Comparison of ENCODE assay signal across 10 mouse cellular contexts in genomic region chr12:41483091-41483592, GRCm38 (mm10). TPM values are rescaled to one million over a fixed set of nuclear protein-coding genes. Genes with fewer than 3 reads are reported as not detected.
A peak's percentile ranks its signal among the peaks of the same experiment; 100 is the strongest.
DNase-seq lines count a peak whose midpoint lies in the region; ATAC-seq and TF ChIP-seq lines count a peak whose summit lies in the region.
"Had no signal": no experiment of that assay in that cellular context is flagged by ENCODE, and none has a peak within 500 bp of the region (broad histone marks: within the 10 kb centered on the region; RNA-seq: fewer than 3 reads in every experiment).

No protein-coding gene starts in this region.

- H3K27ac ChIP-seq in heart, embryonic 13.5 days (replicated peaks): no peak overlapping the region
- peak overlapping the region; percentile 85 for H3K27ac ChIP-seq in forebrain, embryonic 13.5 days
- H3K27ac ChIP-seq in limb, embryonic 14.5 days (replicated peaks; ENCODE audit: low read depth, low read length): no peak overlapping the region

- peak overlapping the region; percentile 51 for H3K4me3 ChIP-seq in heart, embryonic 13.5 days
- H3K4me3 ChIP-seq in forebrain, embryonic 13.5 days: peak overlapping the region; percentile 55
- peak overlapping the region; percentile 36 for H3K4me3 ChIP-seq in limb, embryonic 14.5 days (replicated peaks; ENCODE audit: low read length)
- H3K4me3 ChIP-seq: myocyte had no signal

- no peak for DNase-seq in heart, adult 18-20 months
- peak; percentile 50 for DNase-seq in brain, adult 2 months (ENCODE audit: low read depth, low spot score)
- DNase-seq in limb, embryonic 14.5 days (ENCODE audit: low spot score): no peak
- no peak for DNase-seq in ovary, adult 18-20 months (ENCODE audit: low spot score)
- no peak for DNase-seq in thymus, postnatal 0 days (ENCODE audit: low spot score)
- no peak for DNase-seq in thymus, postnatal 4 days

- H3K9ac ChIP-seq in heart, embryonic 13.5 days: no peak overlapping the region
- peak overlapping the region; percentile 74 for H3K9ac ChIP-seq in forebrain, embryonic 13.5 days
- H3K9ac ChIP-seq in limb, embryonic 14.5 days (ENCODE audit: low read depth, low read length, severe bottlenecking): peak overlapping the region; percentile 37; the same call in 1 of the 2 replicates

- ATAC-seq in heart, embryonic 13.5 days (ENCODE audit: extremely low read depth, insufficient number of reproducible peaks, low FRiP score, low TSS enrichment): no peak
- ATAC-seq in forebrain, embryonic 13.5 days: no peak
- no peak for ATAC-seq in limb, embryonic 14.5 days (ENCODE audit: low FRiP score, low read depth)

- no peak for TF ChIP-seq POLR2A in limb, embryonic 14.5 days (IDR thresholded peaks at IDR 0.05; ENCODE audit: borderline replicate concordance, extremely low read depth, insufficient read depth, insufficient read length)

- H3K36me3 ChIP-seq in heart, embryonic 13.5 days: no peaks in the 10 kb centered on the region
- H3K36me3 ChIP-seq in forebrain, embryonic 13.5 days (ENCODE audit: poor library complexity, severe bottlenecking): no peaks in the 10 kb centered on the region
- H3K36me3 ChIP-seq in limb, embryonic 14.5 days (ENCODE audit: control insufficient read depth, insufficient read depth, low read length): no peaks in the 10 kb centered on the region

- H3K9me3 ChIP-seq in heart, embryonic 13.5 days: no peaks in the 10 kb centered on the region
- no peaks in the 10 kb centered on the region for H3K9me3 ChIP-seq in forebrain, embryonic 13.5 days (replicated peaks)
- H3K9me3 ChIP-seq in limb, embryonic 14.5 days (ENCODE audit: control insufficient read depth, low read length): no peaks in the 10 kb centered on the region

- H3K4me2 ChIP-seq in heart, embryonic 13.5 days: peak overlapping the region; percentile 71
- peak overlapping the region; percentile 68 for H3K4me2 ChIP-seq in forebrain, embryonic 13.5 days
- peak overlapping the region; percentile 55 for H3K4me2 ChIP-seq in limb, embryonic 14.5 days (replicated peaks; ENCODE audit: low read depth, low read length, severe bottlenecking)

- peaks cover 10% of the 10 kb centered on the region; the same call in 1 of the 2 replicates for H3K27me3 ChIP-seq in heart, embryonic 13.5 days (replicated peaks)
- no peaks in the 10 kb centered on the region for H3K27me3 ChIP-seq in forebrain, embryonic 13.5 days
- no peaks in the 10 kb centered on the region for H3K27me3 ChIP-seq in limb, embryonic 14.5 days (ENCODE audit: control insufficient read depth, insufficient read depth, low read length)
- H3K27me3 ChIP-seq: CH12.LX had no signal

- H3K4me1 ChIP-seq in heart, embryonic 13.5 days: peaks cover 24% of the 10 kb centered on the region
- H3K4me1 ChIP-seq in forebrain, embryonic 13.5 days: peaks cover 19% of the 10 kb centered on the region
- peaks cover 12% of the 10 kb centered on the region for H3K4me1 ChIP-seq in limb, embryonic 14.5 days (ENCODE audit: control insufficient read depth, insufficient read depth, low read length)

- WGBS in heart, embryonic 13.5 days: 83% methylated on average over 5 of the region's 5 CpGs
- 91% methylated on average over 5 of the region's 5 CpGs for WGBS in forebrain, embryonic 13.5 days
- WGBS in limb, embryonic 14.5 days: 82% methylated on average over 5 of the region's 5 CpGs

RNA-seq across cellular contexts. Expression of gene Lrrn3, which starts 3.1 kb away (rescaled TPM):
- polyA plus RNA-seq in heart, embryonic 13.5 days (2015; fragmentation: Nextera tagmentation; extraction: Ambion mirVana): 5.1 and 5.4 TPM in 2 replicates
- under 1 TPM; 0.22 to 0.36 TPM for total RNA-seq in heart, adult 18-20 months (2021)
- 52.4 and 53.8 TPM in 2 replicates for polyA plus RNA-seq in forebrain, embryonic 13.5 days (2015; fragmentation: Nextera tagmentation; extraction: Ambion mirVana)
- polyA plus RNA-seq in limb, embryonic 14.5 days (2012; rRNA removed): 4.6 and 5.1 TPM in 2 replicates
- 10.4 and 12.1 TPM in 2 replicates for polyA plus RNA-seq in limb, embryonic 14.5 days (2014; fragmentation: Nextera tagmentation; extraction: Ambion mirVana)
- 0.51 and 0.55 TPM in 2 replicates for polyA plus RNA-seq in thymus, postnatal 0 days (2015; fragmentation: Nextera tagmentation; extraction: Ambion mirVana)
- total RNA-seq: CH12.LX had no signal
